Mouse (Mus musculus) ES-E14 (cell line): ENCODE results near the gene Acat2. TPM values are rescaled to one million over a fixed set of nuclear protein-coding genes. Genes with fewer than 3 reads are reported as not detected.

Experiments used
- DNase-seq: peaks from one replicate; pipeline ENCODE4 v3.0.0-alpha.2; 2013; ENCODE audit warnings: low read depth, low spot score
- H3K27ac ChIP-seq: 2 replicates; pipeline ENCODE4 v1.5.1; 2012; ENCODE audit warnings: low read depth, mild to moderate bottlenecking, low read length, moderate library complexity, mixed read lengths; ENCODE audit not compliant: poor library complexity, insufficient read depth, severe bottlenecking
- H3K36me3 ChIP-seq: 2 replicates; pipeline ENCODE4 v1.6.1; 2012; ENCODE audit warnings: mild to moderate bottlenecking, low read length, moderate library complexity, mixed read lengths; ENCODE audit not compliant: control insufficient read depth, poor library complexity, insufficient read depth, severe bottlenecking
- H3K4me1 ChIP-seq, 2 experiments: fragments of 150-350 bp in 1 of 2; sonication (generic) in 1 of 2; 2 replicates each; pipeline ENCODE4 v1.6.1; 2012; ENCODE audit warnings: low read length in 2 of 2, mild to moderate bottlenecking in 1 of 2, mixed read lengths in 1 of 2; ENCODE audit not compliant: control insufficient read depth in 2 of 2, insufficient read depth in 2 of 2, poor library complexity in 1 of 2
- H3K4me3 ChIP-seq, 2 experiments: fragments of 150-350 bp in 1 of 2; sonication (generic) in 1 of 2; 2 replicates each; pipeline ENCODE4 v1.5.1; 2012; ENCODE audit warnings: low read length in 2 of 2, low read depth in 1 of 2, mild to moderate bottlenecking in 1 of 2, mixed read lengths in 1 of 2; ENCODE audit not compliant: insufficient read depth in 1 of 2, poor library complexity in 1 of 2, severe bottlenecking in 1 of 2
- H3K9ac ChIP-seq: 2 replicates; pipeline ENCODE4 v1.6.1; 2012; ENCODE audit warnings: low read depth, mild to moderate bottlenecking, low read length, mixed read lengths; ENCODE audit not compliant: poor library complexity, insufficient read depth, severe bottlenecking
- H3K9me3 ChIP-seq: fragments of 150-350 bp; sonication (generic); 2 replicates; pipeline ENCODE4 v1.6.1; 2012; ENCODE audit warnings: low read depth, mild to moderate bottlenecking, low read length; ENCODE audit not compliant: control insufficient read depth, insufficient read depth
- CHD2 ChIP-seq: IDR thresholded peaks from 2 replicates; pipeline ENCODE4 v1.6.1; 2014; ENCODE audit warnings: mild to moderate bottlenecking, low read depth, low read length, inconsistent platforms
- HCFC1 ChIP-seq: IDR thresholded peaks from 2 replicates; pipeline ENCODE4 v1.6.1; 2012; ENCODE audit warnings: low read length, inconsistent platforms, borderline replicate concordance; ENCODE audit not compliant: insufficient read depth
- MAFK ChIP-seq: IDR thresholded peaks from 2 replicates; pipeline ENCODE4 v1.6.1; 2014; ENCODE audit warnings: mild to moderate bottlenecking, low read depth, low read length, inconsistent platforms; ENCODE audit not compliant: insufficient read depth
- ZC3H11A ChIP-seq: IDR thresholded peaks from 2 replicates; pipeline ENCODE4 v1.6.1; 2012; ENCODE audit warnings: low read depth, mild to moderate bottlenecking, inconsistent platforms, low read length, borderline replicate concordance
- ZNF384 ChIP-seq: IDR thresholded peaks from 2 replicates; pipeline ENCODE4 v1.6.1; 2012; ENCODE audit warnings: low read depth, low read length, inconsistent platforms
- in situ Hi-C, 2 experiments: fragments of 600-800 bp; cut with MboI; formaldehyde crosslinking; loops; one replicate each; pipeline ENCODE4 v1.15.1; 2025; ENCODE audit warnings: low sequenced_read_pairs in 2 of 2, inconsistent platforms in 1 of 2; ENCODE audit not compliant: unreplicated experiment in 2 of 2
- total RNA-seq: library from RNA; depleted of rRNA; stranded (reverse); fragments of 300-350 nt; gene quantifications from 2 replicates; pipeline ENCODE4 v1.2.3, GENCODE M21; 2012; rRNA removed

Gene Acat2
- total RNA-seq, 1 experiment, result 57.3 TPM

DNA sequence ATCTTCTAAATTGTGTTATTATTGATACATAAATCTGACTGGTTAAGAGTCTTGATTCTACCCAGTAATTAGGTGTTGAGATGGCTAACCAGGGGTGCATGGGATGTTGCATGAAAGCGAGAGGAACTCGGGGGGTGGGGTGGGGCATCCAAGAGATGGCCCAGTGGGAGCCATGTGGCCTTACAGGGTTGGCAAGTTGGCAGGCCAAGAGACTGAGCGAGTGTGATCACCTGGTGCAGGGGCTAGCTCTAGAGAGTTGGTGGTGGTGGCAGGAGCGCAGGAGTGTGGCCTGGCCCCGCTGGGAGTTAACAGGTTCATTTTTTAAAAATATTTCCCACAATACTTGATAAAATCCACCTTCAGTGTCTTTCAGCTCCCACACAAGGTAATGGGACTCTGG lies 62.9 kb downstream of the Acat2 start:
- in situ Hi-C loops, result no loop called here
- no peak for DNase-seq
- TF ChIP-seq ZNF384 (no peak), CHD2 (no peak), HCFC1 (no peak), MAFK (no peak), ZC3H11A (no peak)

More for the DNA sequence above, 62.9 kb downstream of the Acat2 start:
- Histone ChIP-seq H3K9me3 (no peaks in the 10 kb centered on the region), H3K9ac (no peak overlapping the region), H3K4me3 (no peak overlapping the region), H3K27ac (no peak overlapping the region), H3K4me1 (0 out of 4 replicates have a peak, but pooled peaks cover 0 to 2% of the 10 kb centered on the region in 2 experiments), H3K36me3 (peaks cover 35% of the 10 kb centered on the region)

Other genes starting within 250 kb of the Acat2 start
- gene Igf2r, start 191.1 kb downstream of the Acat2 start, total RNA-seq, result 91.9 and 168 TPM in 2 replicates
- gene Mas1, start 92.6 kb downstream of the Acat2 start, total RNA-seq, result not detected in 2 replicates
- not detected in 2 replicates for gene Mrgprh, start 84.7 kb downstream of the Acat2 start, total RNA-seq
- gene Pnldc1, start 50.5 kb downstream of the Acat2 start, total RNA-seq, result 18.7 and 35.5 TPM in 2 replicates
- gene Tcp1, start 45.0 kb downstream of the Acat2 start, total RNA-seq, result 414 and 519 TPM in 2 replicates
- gene Mrpl18, start 44.4 kb downstream of the Acat2 start, total RNA-seq, result 119 and 147 TPM in 2 replicates
- gene Acat3, start 20.1 kb downstream of the Acat2 start, total RNA-seq, result 6.4 and 9.1 TPM in 2 replicates
- 83.8 and 85.6 TPM in 2 replicates for gene Wtap, start 33.4 kb upstream of the Acat2 start, total RNA-seq
- 161 and 199 TPM in 2 replicates for gene Sod2, start 46.1 kb upstream of the Acat2 start, total RNA-seq
- gene Gpr31b, start 91.5 kb upstream of the Acat2 start, total RNA-seq, result not detected in 2 replicates
- 0.31 and 0.79 TPM in 2 replicates for gene Tcp10b, start 100.4 kb upstream of the Acat2 start, total RNA-seq
- gene Unc93a, start 171.1 kb upstream of the Acat2 start, total RNA-seq, result 0.11 and 0.13 TPM in 2 replicates